Mouse (Mus musculus) NIH3T3 (cell line): ENCODE results near the gene Nufip1.
"Not testable (repeated sequence)": the region's sequence is repeated elsewhere in the genome, so short reads cannot be mapped to it uniquely, and the experiment has no call there.

ENCODE experiments used
- DNase-seq: peaks from one replicate; pipeline ENCODE4 v3.0.0-alpha.2; 2012; ENCODE audit warnings: low read depth

The Nufip1 gene

DNA sequence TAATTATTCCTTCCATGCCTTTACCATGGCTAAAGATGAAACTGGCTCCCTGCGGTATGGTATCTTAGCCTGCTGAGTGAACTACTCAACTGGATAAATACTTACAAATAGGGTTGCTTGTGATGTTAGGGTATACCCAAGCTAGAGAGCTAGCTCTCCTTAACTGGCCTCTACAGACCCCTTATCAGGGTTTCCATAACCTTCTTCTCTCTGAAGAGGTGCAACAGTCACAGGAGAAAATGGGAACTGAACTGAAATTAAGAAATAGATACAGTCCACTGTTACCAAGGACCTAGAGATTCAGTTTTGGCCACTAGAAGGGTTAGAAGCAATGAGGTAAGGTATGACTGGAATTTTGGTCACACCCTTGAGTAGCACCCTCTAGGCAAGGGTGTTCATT, 34.6 kb downstream of the Nufip1 start:
- no peak for DNase-seq

GRCm38 (mm10) chr14:76145868-76146267, 35.2 kb downstream of the Nufip1 start:
- no peak for DNase-seq

GRCm38 (mm10) chr14:76147061-76147460, 36.4 kb downstream of the Nufip1 start:
- DNase-seq, result peak; percentile 24

DNA sequence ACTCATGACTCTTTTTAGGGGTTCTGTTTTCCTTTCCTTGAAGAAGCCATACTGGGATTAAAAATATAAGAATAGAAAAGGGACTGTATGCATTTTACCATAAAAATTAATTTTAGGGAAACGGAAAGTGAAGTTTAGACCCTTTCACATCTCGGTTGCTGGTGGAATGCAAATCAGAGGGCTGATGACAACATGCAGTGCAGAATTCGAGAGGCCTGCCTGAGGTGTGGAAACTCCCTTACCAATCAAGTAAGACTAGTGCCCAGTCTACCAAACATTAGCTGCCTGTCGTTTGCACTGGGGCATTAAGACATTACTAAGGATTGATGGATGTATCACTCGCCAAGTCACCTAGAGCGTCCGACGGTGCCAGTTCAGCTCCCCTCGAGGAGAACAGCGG, 37.6 kb downstream of the Nufip1 start:
- DNase-seq, result no peak

DNA sequence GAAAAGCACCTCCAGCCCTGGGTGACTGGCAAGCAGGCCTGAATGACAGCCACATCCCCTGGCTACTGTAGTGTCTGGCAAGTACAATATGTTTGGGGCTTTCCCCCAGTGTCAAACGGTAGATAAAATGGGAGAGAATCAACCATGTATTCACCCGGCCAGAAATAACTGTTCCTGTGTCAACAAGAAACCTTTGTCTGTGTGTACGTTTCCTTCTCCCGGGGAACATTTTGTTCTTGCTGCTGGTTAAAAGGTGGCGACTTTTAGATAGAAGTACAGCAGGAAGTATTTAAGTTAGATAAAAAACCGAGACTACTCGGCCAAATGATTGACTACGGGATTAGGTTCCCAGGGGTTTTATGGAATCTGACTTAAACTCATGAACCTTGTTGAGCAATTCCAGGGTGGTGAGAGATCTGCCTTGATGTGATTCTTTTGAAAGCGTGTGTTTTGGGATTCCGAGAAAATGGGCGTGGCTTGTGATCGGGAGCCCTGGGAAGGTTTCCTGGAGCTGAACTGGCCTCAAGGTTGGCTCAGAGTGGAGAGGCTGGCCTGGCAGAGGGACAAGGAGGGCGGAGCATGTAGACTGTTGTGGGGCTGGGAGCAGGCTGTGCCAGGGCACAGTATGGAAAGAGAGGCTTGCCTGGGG, 39.0 kb downstream of the Nufip1 start:
- DNase-seq, result peak; percentile 97

DNA sequence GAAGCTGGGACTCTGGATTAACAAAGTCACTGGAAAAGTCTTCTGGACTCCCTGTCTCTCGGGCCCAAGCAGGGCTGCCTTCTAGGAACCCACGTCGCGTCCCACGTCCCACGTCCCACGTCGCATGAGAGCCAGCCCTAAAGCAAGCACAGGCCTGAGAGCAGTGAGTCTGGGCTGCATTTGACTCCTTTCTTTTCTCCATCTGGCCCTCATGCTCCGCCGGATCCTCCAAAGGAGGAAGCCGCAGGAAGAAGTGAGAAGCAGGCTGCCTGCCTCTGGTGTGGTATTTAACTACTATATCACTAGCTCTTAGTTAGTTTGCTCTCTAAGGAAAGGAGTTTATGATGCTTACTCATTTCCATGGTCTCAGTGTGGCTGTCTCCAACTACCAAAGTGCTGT, 39.8 kb downstream of the Nufip1 start:
- DNase-seq, result no peak

- no peak for DNase-seq
Measured at GRCm38 (mm10) chr14:76151011-76151410, 40.3 kb downstream of the Nufip1 start.

DNA sequence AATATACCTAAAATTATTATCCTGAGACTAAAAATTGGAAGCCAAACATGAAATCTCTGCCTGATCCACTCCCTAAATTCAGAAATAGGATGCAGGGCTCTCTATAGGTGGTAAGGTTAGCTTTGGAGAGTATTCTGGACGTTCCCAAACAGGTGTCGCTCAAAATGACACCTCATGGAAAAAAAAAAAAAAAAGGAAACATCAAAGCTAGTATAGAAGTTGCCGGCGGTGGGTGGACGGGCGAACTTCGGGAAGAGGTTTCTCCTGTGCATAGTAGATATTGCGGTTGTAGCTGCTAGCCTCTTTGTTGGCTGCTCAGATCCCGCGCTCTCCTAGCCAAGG, 41.1 kb downstream of the Nufip1 start:
- DNase-seq, result no peak

DNA sequence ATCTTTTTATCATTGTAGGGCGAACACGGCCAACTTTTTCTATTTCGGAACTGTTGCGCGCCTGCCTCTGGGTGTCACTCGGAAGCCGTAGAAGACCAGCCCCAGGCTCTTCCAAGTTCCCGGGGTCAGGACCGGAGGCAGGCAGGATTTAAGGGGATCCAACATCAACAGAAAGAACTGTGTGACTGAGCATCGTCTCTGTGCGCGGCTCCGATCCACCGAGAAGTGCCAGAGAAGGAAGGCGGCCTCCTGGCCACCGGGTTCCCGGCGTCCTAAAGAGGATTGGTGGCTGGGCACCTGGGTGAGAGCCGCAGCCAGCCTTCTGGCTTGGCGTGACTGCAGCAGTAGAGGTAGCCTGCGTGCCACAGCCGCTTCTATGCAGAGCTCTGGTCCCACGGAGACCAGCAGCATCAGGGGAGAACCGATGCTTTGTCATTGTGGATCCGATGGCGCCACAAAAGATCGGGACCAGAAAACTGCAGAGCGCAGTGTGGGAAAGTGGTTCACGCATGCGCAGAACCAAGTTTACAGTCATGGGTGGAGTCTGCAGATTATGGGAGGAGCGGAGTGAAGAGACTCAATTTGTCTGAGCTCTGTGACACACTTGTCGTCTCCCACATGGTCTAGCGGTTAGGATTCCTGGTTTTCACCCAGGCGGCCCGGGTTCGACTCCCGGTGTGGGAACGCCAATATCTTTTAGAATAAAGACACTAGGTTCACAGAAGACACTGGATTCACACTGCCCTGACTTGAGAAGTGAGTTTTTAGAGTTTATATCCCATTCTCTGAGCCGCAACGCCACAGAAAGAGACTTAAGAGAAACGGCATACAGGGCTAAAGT, 41.7 kb downstream of the Nufip1 start:
- DNase-seq, result peak; percentile 95

DNA sequence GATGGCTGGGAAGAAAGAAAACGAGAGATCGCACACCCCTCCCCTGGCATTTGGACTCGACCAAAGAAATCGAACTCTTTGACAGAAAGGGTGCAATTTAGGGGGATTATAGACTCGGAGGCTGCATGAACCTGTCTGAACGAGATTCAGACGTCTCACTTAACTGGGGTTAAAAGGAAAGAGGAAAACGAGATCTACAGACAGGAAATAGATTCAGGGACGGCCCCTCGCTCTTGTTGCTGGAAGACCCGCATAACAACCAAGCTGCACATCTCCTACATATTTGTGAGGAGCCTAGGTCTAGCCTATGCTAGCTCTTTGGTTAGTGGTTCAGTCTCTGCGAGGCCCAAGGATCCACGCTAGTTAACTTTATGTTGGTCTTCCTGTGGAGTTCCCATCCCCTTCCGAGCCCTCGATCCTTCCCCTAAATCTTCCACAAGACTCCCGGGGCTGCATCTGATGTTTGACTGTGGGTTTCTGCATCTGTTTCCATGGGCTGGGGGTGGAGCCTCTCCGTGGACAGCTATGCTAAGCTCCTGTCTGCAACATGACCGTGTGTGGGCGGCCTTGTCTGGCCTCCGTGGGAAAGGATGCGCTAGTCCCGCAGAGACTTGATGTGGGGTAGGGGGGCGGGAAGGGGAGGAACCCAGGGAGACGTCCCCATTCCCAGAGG, 42.4 kb downstream of the Nufip1 start:
- DNase-seq, result peak; percentile 58

DNA sequence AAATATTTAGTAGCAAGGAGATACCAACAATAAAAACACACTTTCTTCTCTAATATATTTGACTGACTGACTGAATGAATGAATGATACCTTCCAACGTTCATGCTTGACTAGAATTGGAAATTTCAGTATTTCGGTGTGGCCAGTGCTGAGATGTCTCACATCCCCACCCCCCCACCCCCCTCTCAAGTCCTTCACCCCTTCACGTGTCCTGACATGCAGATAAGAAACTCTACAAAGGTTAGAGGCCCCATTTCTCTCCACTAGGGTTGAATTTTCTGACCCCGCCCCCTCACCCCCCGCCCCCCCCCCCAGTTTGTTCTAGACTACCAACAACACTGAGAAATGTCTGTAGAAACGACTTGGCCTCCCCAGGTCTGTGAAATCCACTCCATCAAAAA, 43.1 kb downstream of the Nufip1 start:
- no peak for DNase-seq

DNA sequence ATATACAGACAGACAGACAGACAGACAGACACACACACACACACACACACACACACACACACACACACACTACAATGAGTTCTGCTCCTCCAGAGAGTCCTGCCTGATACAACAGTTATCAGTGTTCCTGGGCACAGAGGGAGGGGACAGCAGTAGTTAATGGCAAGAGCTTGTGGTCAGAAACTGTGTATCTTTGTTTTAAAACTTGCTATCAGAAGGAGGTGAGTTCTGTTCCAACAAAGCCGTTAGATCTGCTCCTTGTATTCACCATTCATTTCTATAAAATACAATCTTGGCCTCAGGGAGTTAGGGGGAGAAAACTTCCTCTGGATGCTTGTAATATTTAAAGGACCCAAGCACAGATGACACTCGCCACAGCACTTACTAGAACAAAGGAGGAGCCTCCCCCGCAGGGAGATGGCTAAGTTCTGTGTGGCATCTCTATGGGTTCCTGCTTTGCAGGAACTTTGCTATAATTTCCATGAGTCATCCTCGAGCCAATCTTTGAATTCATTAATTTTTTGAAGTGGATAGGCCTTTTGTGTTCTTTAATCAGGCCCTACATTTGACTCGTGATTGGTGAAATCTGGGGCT, 47.6 kb downstream of the Nufip1 start:
- DNase-seq, result no peak

- not testable (repeated sequence) for DNase-seq
Measured at GRCm38 (mm10) chr14:76160580-76160979, 49.9 kb downstream of the Nufip1 start.

DNA sequence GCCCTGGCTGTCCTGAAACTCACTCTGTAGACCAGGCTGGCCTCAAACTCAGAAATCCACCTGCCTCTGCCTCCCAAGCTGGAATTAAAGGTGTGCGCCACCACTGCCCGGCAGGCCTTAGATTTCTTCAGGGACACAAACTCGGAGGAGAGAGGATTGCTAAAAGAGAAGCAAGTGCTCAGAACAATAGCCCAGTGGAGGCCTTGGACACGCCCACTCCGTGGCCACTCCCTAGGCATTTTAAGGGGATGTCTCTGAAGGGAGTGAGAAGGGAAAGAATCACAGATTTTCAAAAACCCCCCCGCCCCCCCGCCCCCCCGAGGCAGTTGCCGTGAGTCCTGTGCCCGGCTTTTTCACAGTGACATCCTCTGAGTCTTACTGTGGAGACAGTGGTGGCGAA, 53.5 kb downstream of the Nufip1 start:
- no peak for DNase-seq

DNA sequence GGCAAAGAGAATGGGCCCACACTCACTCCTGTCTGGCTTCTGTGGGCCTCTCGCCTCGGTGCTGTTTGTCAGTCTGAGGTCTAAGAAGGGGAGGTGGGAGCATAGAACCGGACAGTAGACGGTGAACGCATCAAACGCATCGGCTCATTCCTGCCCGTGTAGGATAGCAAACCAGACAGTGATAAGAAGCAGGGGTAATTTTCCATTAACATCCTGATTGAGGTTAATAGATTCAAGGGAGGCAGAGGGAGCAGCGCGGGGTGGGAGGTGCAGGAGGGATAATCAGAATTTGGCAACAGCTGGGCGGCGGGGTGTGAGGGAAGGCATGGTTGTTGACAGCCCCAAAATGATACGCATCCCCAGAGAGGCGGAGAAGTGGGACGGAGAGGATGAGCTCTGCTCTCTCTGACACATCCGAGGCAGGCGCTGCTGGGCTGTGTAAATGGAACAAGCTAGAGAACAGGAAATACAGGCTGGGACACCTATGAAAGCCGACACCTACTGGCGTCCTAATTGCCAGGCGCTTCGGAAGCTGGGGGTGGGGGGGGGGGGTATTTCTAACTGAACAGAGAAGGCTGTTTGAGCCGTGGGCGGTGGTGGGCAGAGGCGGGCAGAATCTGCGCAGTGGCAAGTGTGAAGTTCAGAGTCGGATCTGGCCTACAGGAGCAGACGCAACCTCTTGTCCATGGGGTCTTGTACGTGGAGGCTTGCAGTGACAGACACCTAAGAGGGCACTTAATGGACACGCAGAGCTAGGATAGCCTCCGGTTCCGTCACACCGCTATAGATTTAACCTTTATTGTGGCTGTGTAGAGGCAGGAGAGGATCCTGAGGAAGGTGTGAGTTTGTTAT, 54.4 kb downstream of the Nufip1 start:
- DNase-seq, result no peak

GRCm38 (mm10) chr14:76169876-76170466, 59.3 kb downstream of the Nufip1 start:
- DNase-seq, result peak; percentile 79

DNA sequence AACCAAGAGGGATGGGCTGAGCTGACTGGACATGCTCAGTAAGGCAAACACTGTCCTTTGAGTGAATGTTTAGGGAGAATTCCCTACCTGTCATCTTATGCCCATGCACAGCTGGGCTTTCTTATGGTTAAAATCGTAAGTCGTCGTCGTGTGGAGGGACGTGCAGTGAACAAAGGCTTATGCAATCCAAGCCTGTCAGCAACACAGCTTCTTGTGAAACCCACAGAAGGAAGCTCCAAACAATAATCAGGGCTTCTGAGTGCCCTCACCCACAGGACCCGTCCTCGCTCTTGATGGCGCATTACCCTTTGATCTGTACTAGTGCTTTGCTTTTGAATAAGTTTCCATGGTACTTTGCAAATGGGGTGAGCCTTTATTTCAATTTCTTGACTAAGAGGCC, 60.6 kb downstream of the Nufip1 start:
- no peak for DNase-seq

DNA sequence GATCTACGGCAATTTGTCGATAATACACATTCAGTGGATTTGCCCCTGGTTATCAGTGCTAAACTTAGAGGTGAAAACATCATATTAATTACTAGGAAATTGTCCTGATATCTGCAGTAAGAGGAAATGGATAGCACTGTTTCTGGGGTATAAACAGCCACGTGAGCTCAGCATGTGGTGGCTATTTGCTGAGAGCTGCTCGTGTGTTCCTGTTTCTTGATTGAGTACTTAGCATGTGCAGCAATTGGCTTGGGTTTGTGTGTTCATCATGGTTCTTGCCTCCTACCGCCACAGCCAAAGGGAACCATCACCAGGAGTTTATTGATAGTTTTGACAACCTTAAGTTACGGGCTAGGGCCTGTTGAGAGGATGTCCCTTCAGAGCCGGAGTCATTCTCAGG, 63.6 kb downstream of the Nufip1 start:
- no peak for DNase-seq

GRCm38 (mm10) chr14:76175808-76176207, 65.1 kb downstream of the Nufip1 start:
- DNase-seq, result peak; percentile 46

DNA sequence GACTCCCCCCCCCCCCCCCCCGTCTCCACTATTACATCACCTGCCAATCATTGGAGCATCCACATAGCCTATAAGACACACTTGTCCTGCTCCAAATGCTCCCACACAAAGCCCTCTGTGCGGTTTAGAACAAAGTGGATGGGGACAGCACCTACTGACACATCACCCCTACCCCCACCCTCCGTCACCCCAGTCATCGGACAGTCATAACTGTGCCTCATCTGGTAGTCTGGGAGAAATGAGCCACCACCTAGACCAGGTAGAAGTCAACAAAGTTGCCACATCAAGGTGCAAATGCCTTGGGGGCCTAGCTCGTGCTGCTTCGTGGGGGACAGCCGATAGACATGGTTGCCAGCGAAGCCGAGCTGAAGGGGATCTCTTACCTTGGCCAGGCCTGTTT, 66.5 kb downstream of the Nufip1 start:
- DNase-seq, result no peak

DNA sequence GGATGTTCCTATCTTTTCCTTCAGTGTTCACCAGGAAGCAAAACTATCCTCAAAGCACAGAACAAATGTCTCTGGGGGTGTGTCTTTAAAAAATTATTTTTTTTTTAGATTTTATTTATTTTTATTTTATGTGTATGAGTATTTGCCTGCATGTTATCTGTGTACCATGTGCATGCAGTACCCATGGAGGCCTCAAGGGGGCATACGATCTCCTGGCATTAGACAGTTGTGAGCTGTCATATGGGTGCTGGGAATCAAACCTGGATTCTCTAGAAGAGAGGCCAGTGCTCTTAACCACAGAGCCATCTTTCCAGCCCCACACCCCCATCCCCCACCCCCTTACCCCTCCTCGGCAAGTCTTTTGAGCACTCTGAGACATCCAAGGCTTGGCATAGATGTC, 67.8 kb downstream of the Nufip1 start:
- DNase-seq, result no peak
